Mouse (Mus musculus) gastrocnemius, postnatal 25 days (tissue): ENCODE results near the gene 4933412E24Rik. TPM values are rescaled to one million over a fixed set of nuclear protein-coding genes. Genes with fewer than 3 reads are reported as not detected.

Experiments used
- DNase-seq: peaks from one replicate; pipeline ENCODE4 v3.0.0; 2022
- long read RNA-seq, 2 experiments: library from polyadenylated mRNA; stranded (forward); transcript quantifications; one replicate each; pipeline ENCODE4 v2.0.0; 2021
- total RNA-seq, 2 experiments: library from RNA; stranded (reverse); gene quantifications; 1 replicate in 1 of 2; 2 replicates in 1 of 2; pipeline ENCODE4 v1.2.3; 2021

The 4933412E24Rik gene
- not detected for total RNA-seq
- long read RNA-seq, experiment 1, result 0 reads
- long read RNA-seq, experiment 2, result 0 reads

DNA sequence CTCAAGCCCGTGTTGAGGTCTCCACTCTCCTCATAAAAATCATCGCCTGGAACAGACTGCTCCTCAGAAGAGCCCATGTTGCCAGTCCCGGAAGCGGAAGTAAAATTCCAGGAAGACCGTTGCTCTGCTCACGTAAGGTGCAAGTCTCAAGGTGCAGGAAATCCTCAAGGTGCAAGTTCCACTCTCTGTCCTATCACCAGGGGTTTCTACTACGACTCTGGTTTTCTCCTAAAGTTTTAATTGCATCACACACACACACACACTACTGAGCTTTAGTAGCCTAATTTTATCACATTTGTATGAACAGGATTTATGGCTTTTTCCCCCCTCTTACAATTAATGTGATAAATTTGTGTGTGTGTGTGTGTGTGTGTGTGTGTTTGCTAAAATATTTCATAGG lies at the start of gene 4933412E24Rik:
4933412E24Rik (minus strand) TSS at position 101 of the 400 bp plus-strand sequence.
- no peak for DNase-seq

- DNase-seq, result no peak
These were observed 14.3 kb upstream of the 4933412E24Rik start for GRCm38 (mm10) chr15:60030728-60031127.

DNA sequence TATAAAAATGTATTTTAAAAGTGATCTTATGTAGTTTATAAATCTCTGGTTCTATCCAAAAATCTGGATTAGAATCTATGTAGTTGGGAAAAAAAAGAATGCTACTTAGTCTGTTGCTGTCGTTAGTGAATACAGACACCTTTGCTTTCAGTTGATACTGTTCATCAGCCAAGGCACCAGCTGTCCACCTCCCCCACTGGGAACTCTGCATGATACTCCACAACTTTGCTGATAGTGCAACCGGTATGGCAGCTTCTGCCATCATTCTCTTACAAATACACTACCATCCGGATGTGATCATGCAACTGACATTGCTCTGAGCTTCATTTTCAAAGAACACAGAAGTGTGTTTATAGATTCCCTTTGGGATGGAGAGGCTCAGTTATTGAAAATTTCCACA lies 4.8 kb upstream of the 4933412E24Rik start:
- DNase-seq, result no peak

DNA sequence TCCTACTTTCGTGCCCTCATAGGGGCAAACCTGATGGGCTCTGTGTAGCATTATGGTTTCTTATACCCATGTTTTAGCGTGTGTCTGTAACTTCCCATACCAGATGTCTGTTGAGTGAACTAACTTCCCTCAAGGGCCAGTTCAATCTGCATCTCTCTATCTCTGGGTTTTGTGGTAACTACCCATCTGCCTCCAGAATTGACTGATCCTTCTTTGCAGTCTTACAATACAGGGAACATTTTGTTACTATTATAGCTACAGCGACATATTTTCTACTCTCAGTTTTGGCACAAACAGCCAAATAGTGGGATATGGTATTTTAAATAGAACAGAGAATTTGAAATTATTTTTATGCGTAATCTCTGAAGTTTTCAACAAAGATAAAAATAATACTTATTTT lies 6.2 kb downstream of the 4933412E24Rik start:
- no peak for DNase-seq

DNA sequence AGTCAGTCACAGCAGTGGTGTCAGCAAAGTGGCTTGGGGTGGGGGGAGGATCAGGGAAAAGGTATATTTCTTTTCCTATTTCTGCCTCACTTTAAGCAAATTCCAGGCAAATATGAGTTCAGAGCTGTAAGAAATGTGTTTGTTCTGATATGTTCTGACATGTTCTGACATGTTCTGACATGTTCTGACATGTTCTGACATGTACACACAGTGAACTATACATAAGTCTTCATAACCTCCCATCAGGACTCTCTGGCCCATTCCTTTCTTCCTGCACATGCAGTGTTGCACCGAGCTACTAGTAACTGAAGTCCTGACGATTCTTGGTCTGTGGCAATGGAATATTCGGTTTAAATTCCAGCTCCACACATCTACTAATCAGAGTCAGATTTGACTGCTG lies 6.8 kb downstream of the 4933412E24Rik start:
- DNase-seq, result no peak

DNA sequence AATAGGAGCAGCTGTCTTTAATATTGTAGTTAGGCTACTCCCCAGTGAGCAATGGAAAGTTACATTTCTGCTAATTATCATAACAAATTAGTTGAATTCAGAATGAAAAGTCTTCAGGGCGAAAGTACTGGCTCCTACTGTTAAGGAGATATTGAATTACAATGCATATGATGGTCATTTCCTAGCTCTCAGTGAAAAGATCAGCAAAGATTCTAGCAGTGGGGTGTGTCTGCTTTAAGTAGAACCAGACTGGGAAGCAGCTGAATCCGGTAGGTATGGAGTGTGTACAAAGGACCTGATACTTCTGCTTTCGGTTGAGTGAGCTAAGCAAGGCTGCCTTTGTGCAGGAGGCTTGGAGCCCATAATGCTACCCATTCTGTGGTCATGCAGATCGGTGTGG lies 32.6 kb downstream of the 4933412E24Rik start:
- no peak for DNase-seq

GRCm38 (mm10) chr15:59975310-59975709 lies 41.1 kb downstream of the 4933412E24Rik start:
- no peak for DNase-seq

- DNase-seq, result no peak
These were observed 41.8 kb downstream of the 4933412E24Rik start for GRCm38 (mm10) chr15:59974584-59974983.

- DNase-seq, result no peak
These were observed 42.5 kb downstream of the 4933412E24Rik start for GRCm38 (mm10) chr15:59973651-59974519.
